Mouse (Mus musculus) naive thymus-derived CD4-positive, alpha-beta T cell, adult 2 months (primary cell): ENCODE measurements around the gene Capn10.

Source experiments
- DNase-seq: peaks from one replicate; pipeline ENCODE4 v3.0.0-alpha.2; 2011; ENCODE audit warnings: low read depth

Capn10 gene

GRCm38 (mm10) chr1:92976141-92976566 lies 42.0 kb downstream of the Capn10 start:
- no peak for DNase-seq

GRCm38 (mm10) chr1:92978645-92979044 lies 44.5 kb downstream of the Capn10 start:
- DNase-seq = no peak

- DNase-seq = no peak
Measured at GRCm38 (mm10) chr1:92979073-92979602, 45.0 kb downstream of the Capn10 start.

GRCm38 (mm10) chr1:92981056-92981845 lies 47.1 kb downstream of the Capn10 start:
- no peak for DNase-seq

- DNase-seq = no peak
Measured at GRCm38 (mm10) chr1:92982931-92983605, 48.9 kb downstream of the Capn10 start.

GRCm38 (mm10) chr1:92984999-92985398 lies 50.8 kb downstream of the Capn10 start:
- DNase-seq = no peak

GRCm38 (mm10) chr1:92988894-92989293 lies 54.7 kb downstream of the Capn10 start:
- DNase-seq = no peak

GRCm38 (mm10) chr1:92989891-92990290 lies 55.7 kb downstream of the Capn10 start:
- no peak for DNase-seq

- no peak for DNase-seq
Measured at GRCm38 (mm10) chr1:92992214-92992855, 58.2 kb downstream of the Capn10 start.

- no peak for DNase-seq
Measured at GRCm38 (mm10) chr1:92992880-92993279, 58.7 kb downstream of the Capn10 start.
